Mouse (Mus musculus) ovary, postnatal 14 days (tissue): ENCODE results near the gene 9430097D07Rik.
A peak's percentile ranks its signal among the peaks of the same experiment; 100 is the strongest.

ENCODE experiments used
- DNase-seq: peaks from one replicate; pipeline ENCODE4 v3.0.0; 2022; ENCODE audit warnings: low spot score

The 9430097D07Rik gene

DNA sequence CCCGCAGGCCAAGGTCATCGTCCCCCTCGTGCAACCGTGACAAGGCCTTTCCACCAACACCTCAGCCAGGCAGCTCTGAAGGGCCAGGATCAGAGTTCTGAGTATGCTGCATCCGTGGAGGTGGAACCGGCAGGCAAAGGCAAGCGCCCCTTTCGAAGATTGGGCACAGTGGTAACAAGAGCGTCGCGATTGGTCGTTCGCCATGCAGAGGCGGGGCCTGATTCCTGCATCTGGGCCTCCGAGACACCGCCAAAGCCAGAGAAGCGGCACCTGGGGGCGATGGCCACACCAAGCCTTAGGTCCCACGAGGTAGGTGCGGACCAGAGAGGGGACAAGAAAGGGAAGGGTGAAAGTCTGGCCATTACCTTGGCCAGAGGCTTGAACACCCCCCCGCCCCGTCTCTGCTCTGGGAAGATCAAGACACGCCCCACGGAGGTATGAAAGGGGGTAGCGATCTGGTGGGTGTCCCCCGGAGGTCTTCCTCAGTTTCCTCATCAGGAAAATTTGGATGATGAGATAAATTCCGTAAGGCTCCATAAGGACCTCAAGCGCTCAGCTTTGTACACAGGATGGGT is at the start of gene 9430097D07Rik:
Gene 9430097D07Rik (minus strand): TSS at position 99 of the 575 bp plus-strand sequence.
- no peak for DNase-seq

DNA sequence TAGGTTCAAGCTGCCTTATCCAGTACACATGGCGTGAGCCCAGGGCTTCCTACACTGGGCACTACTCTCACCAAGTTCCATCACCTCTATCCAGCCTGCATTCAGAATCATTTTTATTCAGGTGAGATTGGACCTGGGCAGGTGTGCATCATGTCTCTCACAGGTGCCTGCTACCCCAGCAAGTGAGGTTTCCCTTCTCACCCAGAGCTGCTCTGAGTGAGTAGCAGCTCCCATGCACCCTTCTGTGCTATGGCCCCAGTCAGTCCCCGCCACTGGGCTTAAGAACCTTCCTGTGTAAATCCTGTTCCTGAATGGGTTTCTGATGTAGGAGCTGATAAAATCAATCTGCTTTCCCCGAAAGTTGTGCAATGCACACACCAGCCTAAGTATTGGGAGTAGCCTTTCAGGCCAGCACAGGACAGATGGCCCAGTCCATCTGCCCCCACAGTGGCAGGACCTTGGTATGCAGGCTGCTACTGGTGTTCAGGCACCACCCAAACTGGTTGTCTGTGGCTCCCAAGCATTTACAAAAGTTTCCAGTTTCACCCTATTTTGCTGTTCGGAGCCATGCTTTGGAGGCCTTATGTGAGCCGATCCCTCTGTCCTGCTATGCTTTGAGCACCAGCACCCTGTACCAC is 48.7 kb upstream of the 9430097D07Rik start:
- no peak for DNase-seq

DNA sequence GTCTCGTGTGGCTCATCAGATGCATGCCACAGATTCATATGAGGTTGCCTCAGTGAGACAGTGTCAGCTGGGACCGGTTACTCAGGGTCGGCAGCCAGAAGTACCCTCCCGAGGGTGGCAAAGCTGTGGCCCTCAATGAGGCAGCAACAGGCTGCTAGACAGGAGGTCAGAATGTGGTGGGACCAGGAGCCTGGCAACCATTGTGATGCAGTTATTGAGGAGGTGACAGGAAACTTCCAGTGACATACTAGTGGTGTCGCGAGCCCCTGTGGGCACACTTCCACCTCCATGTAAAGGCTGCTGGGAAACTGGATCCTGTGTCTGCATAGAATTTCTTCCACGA is 46.0 kb upstream of the 9430097D07Rik start, which contains the start of gene Ak1:
Gene Ak1 (plus strand): TSS at position 242 of the 343 bp plus-strand sequence.
- no peak for DNase-seq

DNA sequence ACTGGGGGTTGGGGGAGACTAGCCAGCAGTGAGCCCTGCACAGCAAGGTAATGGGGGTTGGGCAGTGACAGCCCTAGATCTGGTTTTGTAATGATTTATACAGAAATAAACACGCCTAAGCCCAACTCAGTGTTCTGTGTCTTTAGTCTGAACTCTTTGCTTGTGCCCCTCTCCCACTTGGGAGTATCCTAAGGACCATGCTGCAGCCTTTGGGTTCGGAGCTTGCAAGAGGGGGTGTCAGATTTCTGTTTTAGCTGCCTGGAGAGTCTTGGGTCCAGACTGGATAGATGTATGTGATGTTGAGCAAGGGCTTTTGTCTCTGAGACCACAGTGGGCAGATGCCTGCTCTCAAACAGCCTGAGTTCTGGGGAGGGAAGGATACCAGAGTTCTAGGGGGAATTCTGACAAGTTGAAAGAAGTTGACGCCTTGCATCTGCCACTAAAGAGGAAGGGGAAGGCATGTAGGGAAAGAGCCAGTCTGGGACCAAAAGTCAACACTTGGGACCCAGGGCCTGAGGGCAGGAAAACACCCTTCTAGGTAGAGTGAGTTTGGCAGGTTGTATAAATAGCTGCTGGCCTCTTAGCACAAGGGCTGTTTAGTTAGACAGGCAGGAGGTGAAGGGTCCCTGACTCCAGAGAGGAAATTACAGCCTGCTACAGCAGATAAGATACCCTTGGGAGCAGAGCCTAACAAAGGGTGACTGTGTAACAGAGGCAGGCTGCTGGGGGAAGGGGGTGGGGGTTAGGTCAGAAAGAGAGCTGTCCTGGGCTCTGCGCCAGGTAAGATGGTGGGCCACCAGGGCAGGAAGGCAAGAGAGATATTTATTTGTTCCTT is 45.4 kb upstream of the 9430097D07Rik start:
- no peak for DNase-seq

DNA sequence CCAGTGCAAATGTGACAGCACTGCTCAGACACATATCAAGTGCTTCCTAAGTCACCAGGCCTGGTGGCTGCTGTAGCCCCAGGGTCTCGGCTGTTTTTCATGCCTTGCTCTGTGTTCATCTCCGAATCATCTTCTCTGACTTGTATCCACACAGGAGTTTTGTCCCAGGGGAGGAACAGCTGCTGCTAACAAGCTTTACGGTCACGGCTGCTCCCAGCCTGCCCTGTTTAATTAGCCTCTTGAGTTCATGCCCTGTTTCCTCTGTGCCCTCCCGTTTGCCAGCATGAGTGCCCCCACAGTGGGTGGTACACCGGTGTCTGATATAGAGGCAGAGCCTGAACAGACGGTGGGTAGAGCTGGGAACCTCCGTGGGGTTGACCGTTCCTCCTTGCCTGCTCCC is 42.6 kb upstream of the 9430097D07Rik start:
- DNase-seq, result no peak

DNA sequence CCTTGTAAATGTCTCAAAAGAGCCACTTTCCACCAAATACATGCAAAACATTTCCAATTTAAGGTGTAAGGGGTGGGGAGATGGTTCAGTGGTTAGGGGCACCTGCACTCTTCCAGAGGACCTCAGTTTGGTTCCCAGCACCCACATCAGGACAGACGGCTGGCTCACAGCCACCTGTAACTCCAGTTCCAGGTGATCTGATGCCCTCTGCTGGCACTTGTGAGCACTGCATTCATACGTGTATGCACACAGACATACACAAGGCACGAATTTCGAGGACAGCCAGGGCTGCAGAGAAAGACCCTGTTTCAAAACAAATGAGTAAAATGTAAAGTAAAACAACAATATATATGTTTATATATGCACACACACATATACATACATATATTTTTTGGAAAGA is 42.1 kb upstream of the 9430097D07Rik start:
- no peak for DNase-seq

DNA sequence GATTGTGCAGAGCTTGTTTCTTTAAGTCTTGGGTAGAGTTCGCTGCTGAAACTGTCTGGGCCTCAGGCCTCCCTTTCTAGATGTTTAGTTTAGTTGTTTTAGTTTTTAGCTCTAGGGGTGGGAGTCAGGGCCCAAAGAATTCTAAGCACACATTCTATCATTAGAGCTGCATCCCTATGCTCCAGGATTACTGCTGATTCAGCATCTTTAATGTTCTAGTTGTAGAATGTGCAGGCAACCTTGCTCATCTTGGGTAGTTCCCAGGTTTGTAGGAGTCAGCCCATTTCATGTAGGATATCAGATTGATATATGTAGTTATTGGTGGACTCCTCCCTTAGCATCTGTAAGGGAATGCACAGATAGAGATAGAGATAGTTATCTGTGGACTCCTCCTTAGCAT is 41.6 kb upstream of the 9430097D07Rik start:
- DNase-seq, result no peak

DNA sequence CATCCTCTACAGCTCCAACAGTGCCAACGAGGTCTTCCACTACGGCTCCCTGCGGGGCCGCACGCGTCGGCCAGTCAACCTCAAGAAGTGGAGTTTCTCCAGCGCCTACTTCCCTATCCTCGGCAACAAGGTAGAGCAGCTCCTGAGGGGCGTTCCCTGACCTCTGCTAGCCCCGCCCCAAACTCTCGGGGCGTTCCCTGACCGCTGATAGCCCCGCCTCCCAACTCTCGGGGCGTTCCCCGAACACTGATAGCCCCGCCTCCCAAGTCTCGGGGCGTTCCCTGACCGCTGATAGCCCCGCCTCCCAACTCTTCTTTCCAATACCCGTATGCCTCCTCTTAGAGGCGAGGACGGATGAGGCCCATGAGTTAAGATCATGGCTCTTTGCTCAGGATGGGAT is 36.8 kb upstream of the 9430097D07Rik start:
- no peak for DNase-seq

DNA sequence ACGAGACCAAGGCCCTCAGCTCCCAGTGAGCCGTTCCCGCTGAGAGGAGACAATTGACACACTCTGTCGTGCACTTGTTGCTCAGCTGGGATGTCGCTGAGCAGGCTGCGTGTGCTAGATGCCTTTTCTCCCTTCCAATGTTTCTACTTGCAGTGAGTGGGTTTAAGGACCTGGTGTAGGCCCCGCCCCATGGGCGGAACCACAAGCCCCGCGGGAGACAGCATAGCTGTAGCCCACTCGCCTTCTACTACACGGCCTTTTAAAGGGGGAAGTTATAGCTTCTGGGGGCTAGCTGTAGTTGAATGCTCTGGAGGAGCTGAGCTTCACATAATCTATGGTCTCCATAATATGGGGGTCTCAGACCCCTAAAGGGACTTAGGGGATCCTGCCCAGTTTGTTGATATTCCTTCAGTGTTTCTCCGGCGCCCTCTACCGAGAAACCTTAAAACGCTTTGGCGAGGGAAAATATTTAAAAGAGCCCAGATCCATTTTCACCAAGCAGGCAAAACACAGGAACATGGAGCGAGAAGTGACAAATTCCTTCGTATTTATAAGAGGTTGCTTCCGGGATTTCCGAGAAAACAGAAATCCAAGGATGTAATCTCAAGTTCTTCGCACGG is 35.2 kb upstream of the 9430097D07Rik start:
- DNase-seq, result no peak

DNA sequence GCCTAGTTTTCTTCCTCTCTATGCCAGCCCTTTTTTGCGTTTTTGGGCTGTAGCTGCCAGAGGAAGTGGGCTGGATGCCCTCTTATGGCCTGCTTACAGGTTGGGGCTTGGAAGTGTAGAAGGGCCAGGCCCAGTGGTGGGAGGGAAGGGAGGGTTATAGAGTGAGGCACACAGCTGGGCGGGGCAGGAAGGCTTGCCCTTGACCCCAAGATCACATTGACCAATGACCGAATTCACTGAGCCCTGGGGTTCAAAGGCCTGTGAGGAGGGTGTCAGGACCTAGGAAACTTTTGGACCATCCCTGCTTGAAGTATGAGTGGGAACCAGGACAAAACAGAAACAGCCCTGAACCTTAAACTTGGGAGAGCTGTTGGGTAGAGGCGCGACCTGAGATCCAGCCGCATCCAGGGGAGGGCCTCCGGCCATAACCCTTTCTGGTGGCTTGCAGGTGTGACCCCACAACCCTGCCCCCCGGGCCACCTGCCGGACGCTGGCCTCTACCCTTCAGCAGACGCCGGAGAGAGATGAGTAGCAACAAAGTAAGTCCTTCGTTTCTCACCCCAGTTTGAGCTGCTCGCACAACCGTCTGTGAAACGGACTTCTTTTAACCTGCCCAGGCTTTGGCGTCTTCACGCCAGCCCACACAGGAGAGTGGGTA is 33.4 kb upstream of the 9430097D07Rik start:
- no peak for DNase-seq

DNA sequence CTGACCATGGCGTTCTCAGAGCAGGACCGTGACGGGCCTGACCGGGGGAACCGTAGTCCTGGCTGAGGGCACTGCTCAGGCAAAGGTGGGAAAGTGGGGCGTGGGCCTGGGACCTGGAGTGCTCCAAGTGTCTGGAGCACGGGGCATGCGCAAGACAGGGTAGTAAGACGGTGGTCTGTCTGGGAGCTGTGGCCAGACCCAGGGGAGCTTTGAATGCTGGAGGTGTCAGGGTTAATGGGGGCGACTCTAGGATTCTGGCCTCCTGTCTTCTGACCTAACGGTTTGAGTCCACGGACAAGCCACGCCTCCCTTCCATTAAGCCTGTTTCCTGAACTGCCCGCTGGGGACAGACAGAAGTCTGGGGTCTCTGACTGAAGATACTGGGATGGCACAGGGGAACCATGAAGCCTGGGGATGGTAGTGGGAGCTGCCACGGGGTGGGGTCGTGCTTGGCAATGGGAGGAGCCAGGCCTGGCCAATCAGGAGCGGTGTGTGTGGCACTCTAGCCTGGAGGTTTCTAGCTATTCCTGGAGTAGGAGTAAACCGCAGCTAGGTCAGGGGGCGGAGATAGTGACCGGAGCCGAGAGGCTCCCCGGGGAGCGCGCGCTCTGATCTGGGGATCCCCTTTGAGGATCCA is 32.8 kb upstream of the 9430097D07Rik start:
- peak; percentile 63 for DNase-seq

DNA sequence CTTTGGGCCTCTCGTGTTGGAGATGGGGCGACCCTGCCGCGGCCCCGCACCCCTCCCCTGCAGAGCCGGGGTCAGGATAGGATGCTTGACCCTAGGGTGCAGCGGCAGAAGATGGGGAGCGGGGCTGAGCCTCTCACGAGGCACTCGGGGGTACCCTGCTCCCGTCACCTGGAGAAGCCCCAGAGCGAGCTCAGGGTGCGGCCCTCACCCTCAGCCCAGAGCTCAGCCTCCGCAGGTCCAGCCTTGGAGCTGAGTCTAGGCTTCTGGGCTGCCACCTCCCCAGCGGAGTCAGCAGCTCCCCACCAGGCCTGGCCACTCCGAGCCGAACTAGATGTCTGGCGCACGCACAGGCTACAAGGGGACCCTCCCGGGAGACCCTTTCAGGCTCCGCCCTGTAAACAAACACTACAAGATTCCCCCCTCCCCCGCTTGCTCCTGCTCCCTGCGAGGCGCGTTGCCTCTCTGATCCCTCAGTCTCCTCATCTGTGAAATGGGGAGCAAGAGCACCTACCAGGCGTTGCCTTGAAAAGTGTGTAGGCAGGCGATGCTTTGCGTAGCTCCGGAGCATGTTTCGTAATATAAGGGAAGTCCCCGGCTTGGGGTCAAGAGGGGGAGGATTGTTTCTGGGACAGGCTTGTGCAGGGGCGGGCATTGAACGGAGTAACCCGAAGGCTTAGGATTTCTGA is 31.9 kb upstream of the 9430097D07Rik start:
- DNase-seq, result no peak

DNA sequence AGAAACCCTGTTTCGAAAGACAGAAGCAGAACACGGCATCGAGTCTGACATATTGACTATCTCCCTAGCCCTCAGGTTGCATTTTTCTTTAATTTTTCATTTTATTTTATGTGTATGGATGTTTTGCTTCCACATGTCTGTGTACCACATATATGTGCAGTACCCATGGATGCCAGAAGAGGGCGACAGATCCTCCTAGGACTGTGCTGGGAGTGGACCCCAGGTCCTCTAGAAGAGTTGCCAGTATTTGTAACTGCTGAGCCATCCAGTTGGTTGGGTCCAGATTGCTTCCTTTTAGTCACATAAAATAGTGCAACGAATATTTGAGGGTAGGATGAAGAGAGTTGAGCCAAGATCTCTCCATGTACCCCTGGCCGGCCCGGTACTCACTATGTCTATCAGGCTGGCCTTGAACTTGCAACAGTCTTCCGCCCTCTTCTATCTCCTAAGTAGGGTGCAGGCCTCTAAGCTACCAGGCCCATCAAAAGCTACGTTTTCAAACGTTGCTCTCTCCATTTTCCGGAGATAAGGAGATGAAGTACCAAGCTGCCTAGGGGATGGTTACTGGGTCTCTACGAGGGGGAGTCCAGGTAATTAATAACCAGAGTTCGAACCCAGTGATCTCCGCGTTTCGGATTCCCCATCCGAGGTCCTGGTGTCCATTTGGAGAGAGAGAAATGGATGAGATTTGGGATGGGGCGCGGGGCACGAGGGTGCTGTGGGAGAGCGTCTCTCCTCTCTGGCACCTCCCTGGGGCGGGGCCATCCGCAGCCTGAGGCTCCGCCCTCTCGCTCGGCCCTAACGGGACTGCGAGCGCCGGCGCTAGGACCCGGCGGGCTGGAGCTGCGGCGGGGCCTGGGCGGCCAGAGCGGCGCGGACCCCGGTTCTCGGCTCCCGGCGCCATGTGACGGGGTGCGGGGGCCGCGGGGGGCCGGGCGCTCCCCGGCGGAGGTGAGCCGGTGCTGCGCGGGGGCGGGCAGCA is 31.0 kb upstream of the 9430097D07Rik start:
- DNase-seq, result peak; percentile 76

DNA sequence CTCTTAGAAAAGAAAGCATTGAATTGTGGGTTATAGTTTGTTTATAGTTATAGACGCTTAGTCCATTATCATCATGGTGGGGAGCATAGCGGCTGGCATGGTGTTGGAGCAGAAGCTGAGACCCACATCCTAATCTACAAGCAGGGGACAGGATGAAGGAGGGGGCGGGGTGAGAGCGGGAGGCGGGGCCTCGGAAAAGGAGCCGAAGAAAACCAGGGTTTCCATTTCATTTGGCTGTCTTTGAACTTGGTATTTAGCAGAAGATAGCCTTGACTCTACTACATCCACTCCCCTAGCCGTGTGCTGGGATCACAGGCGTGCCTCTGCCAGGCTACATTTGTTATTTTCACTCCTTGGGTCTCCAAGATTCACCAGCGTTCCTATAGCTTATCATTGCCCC is 29.1 kb upstream of the 9430097D07Rik start:
- DNase-seq, result no peak

DNA sequence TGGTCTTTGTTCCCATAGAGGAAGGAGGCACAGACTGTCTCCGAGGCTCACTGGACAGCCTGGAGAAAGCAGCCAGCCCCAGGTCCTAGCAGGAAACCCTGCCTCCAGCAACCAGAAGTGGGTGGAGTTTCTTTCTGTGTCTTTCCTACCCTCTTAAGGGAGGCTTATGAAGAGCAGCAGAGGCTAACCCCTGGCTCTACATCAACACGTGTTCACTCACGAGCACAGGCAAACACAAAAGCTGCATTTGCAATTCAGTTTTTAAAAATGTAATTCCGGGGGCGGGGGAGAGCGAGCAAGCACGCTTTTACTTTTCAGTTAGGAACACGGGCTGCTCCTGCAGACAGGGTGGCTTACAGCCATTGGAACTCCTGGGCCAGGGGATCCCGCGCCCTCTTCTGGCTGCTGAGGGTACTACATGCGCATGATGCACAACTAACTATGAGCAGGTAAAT is 27.1 kb upstream of the 9430097D07Rik start:
- DNase-seq, result peak; percentile 93

DNA sequence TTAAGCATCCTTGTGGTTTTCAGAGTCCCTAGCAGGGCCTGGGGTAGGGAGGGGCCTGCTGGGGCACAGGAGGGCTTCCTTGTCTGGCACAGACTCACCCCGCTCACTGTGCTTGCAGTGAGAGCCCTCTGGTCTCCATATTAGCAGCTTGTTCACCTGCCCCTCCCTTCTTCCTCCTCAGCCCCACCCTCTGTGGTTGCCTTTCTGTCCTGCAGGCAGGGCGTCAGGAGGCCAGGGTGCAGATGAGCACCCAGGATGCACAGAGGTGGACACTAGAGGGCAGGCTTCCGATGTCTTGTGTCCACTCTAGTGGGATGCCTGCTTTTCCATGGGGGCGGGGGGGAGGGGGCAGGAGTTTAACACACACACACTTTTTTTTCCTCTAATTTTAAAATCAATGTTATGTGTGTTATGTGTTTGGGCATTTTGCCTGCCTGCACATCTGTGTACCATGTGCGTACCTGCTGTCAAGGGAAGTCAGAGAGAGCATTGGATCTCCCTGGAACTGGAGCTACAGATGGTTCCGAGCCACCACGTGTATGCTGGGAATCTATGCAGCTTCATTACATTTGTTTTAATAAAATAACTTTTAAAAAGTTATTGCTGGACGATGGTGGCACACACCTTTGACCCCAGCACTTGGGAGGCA is 26.1 kb upstream of the 9430097D07Rik start:
- DNase-seq, result no peak

DNA sequence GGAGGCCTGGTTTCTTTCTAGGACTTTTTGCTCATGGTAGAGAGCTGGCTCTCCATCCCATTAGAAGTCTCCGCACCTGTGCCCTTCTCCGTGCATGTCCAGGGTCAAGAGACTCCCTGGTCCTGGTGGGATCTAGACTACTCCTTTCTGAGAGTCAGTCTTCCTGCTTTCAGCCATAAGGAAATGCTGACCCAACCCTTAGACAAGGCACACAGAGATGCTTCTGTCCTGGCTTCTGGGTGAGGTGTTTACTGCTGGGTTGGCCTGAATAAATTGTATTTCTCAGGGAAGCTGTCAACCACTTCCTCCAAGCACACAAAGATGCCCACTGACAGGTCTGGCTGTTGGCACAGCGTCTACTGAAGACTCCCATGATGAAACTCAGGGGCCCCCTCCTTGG is 23.9 kb upstream of the 9430097D07Rik start, which contains the start of gene St6galnac6:
Gene St6galnac6 (plus strand): TSS at position 301 of the 400 bp plus-strand sequence.
- DNase-seq, result no peak

DNA sequence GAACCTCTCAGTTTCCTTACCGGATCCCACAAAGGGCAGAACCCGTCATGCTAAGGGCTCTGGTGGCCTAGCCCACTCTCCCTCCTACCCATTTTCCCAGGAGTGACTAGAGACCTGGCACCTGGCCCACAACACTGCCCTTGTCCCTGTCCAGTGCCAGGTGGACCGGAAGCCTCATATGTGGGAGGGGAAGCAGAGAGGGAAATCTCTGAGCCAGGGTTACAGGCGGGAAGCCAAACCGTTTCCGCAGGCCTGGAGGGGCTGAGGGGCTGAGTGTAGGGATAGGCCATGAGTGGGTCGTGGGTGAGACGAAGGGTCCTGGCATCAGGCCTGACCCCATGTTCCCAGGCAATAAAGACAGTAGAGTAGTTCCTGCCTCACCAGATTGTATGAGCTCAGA is 23.0 kb upstream of the 9430097D07Rik start:
- DNase-seq, result no peak

DNA sequence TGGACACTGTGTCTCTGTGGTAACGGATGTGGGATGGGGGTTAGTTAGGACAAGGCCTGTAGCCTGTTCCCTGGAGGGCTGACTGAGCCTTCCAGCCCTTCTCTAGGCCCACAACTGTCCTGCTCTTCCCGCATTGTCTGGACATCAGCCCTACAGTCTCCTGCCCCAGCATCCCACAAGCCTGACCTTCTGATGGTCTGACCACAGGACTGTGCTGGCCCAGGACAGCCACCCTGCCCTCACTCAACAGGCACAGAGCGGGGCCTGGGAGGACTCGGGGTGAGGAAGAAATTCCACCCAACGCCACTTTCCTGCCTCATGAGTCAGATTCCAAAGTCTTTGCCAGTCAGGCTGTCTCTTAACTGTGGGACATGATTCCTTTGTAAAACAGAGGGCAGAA is 22.2 kb upstream of the 9430097D07Rik start:
- DNase-seq, result no peak
